Mouse (Mus musculus) bone marrow, adult 2 months (tissue): ENCODE results near the gene Rpl13a. TPM values are rescaled to one million over a fixed set of nuclear protein-coding genes. Genes with fewer than 3 reads are reported as not detected.
A peak's percentile ranks its signal among the peaks of the same experiment; 100 is the strongest.

Experiments
- H3K27ac ChIP-seq: fragments of 200-500 bp; 2 replicates; pipeline ENCODE4 v1.5.1; 2012; ENCODE audit warnings: low read depth, mild to moderate bottlenecking, control low read depth, inconsistent platforms, low read length; ENCODE audit not compliant: control insufficient read depth, poor library complexity, insufficient read depth
- H3K4me1 ChIP-seq: fragments of 200-500 bp; 2 replicates; pipeline ENCODE4 v1.6.1; 2011; ENCODE audit warnings: low read length; ENCODE audit not compliant: control insufficient read depth, insufficient read depth
- H3K4me3 ChIP-seq: fragments of 200-500 bp; replicated peaks from 2 replicates; pipeline ENCODE3; 2011; ENCODE audit warnings: mild to moderate bottlenecking, low read depth, low read length, control low read depth; ENCODE audit not compliant: control insufficient read depth
- CTCF ChIP-seq: fragments of 200-500 bp; IDR thresholded peaks from 2 replicates; pipeline ENCODE4 v1.5.1; 2011; ENCODE audit warnings: low read length, control low read depth; ENCODE audit not compliant: control insufficient read depth, insufficient read depth
- POLR2A ChIP-seq: fragments of 200-500 bp; IDR thresholded peaks from 2 replicates; pipeline ENCODE4 v1.6.1; 2011; ENCODE audit warnings: low read depth, mild to moderate bottlenecking, control low read depth, low read length, borderline replicate concordance; ENCODE audit not compliant: control insufficient read depth
- whole genome bisulfite sequencing: fragments of 180-500 bp; shearing (Covaris S2); methylation state at CpG from one replicate; pipeline ENCODE4 v1.1.7; 2018; 5-methylcytosine and 5-hydroxymethylcytosine counted together
- polyA plus RNA-seq: library from polyadenylated mRNA; stranded (reverse); fragments of >200 nt; gene quantifications from 2 replicates; pipeline ENCODE4 v1.2.4, GENCODE M21; 2011; ENCODE audit warnings: low replicate concordance; ENCODE audit not compliant: missing spikeins, insufficient read depth, insufficient read length

Gene Rpl13a
- polyA plus RNA-seq, 1 experiment: 4,441 TPM

GRCm38 (mm10) chr7:45160866-45161265 lies 32.3 kb upstream of the Rpl13a start:
- no peaks in the 10 kb centered on the region for H3K4me1 ChIP-seq
- no peak overlapping the region for H3K4me3 ChIP-seq
- TF ChIP-seq POLR2A: no peak
- TF ChIP-seq CTCF: no peak
- 85% methylated on average over 3 of the region's 3 CpGs for WGBS
- no peak overlapping the region for H3K27ac ChIP-seq

GRCm38 (mm10) chr7:45160316-45160800 lies 31.8 kb upstream of the Rpl13a start:
- Histone ChIP-seq H3K4me3 (no peak overlapping the region), H3K4me1 (no peaks in the 10 kb centered on the region), H3K27ac (no peak overlapping the region)
- WGBS: 85% methylated on average over 6 of the region's 6 CpGs
- no peak for TF ChIP-seq POLR2A
- no peak for TF ChIP-seq CTCF

GRCm38 (mm10) chr7:45158991-45159390 lies 30.4 kb upstream of the Rpl13a start:
- WGBS: 88% methylated on average over 6 of the region's 6 CpGs
- TF ChIP-seq CTCF (no peak), POLR2A (no peak)
- no peaks in the 10 kb centered on the region for H3K4me1 ChIP-seq
- no peak overlapping the region for H3K4me3 ChIP-seq
- no peak overlapping the region for H3K27ac ChIP-seq

- TF ChIP-seq POLR2A (no peak), CTCF (no peak)
- Histone ChIP-seq H3K27ac (no peak overlapping the region), H3K4me3 (no peak overlapping the region), H3K4me1 (no peaks in the 10 kb centered on the region)
- WGBS: 94% methylated on average over 14 of the region's 14 CpGs
Measured at GRCm38 (mm10) chr7:45157459-45157858, 28.9 kb upstream of the Rpl13a start.

- H3K4me1 ChIP-seq: no peaks in the 10 kb centered on the region
- H3K27ac ChIP-seq: no peak overlapping the region
- 92% methylated on average over 15 of the region's 15 CpGs for WGBS
- no peak overlapping the region for H3K4me3 ChIP-seq
- no peak for TF ChIP-seq CTCF
- no peak for TF ChIP-seq POLR2A
Measured at GRCm38 (mm10) chr7:45156206-45156605, 27.6 kb upstream of the Rpl13a start.

- H3K4me3 ChIP-seq: no peak overlapping the region
- no peak overlapping the region for H3K27ac ChIP-seq
- 85% methylated on average over 9 of the region's 9 CpGs for WGBS
- no peaks in the 10 kb centered on the region; the same call in 1 of the 2 replicates for H3K4me1 ChIP-seq
- no peak for TF ChIP-seq POLR2A
- no peak for TF ChIP-seq CTCF
Measured at GRCm38 (mm10) chr7:45155590-45155989, 27.0 kb upstream of the Rpl13a start.

GRCm38 (mm10) chr7:45154993-45155514 lies 26.5 kb upstream of the Rpl13a start:
- Histone ChIP-seq H3K4me1 (no peaks in the 10 kb centered on the region; the same call in 1 of the 2 replicates), H3K4me3 (no peak overlapping the region), H3K27ac (no peak overlapping the region)
- TF ChIP-seq POLR2A: no peak
- TF ChIP-seq CTCF: peak; percentile 53
- 65% methylated on average over 12 of the region's 12 CpGs for WGBS

- Histone ChIP-seq H3K27ac (peak within 1 kb of the TSS; percentile 94), H3K4me1 (no peaks in the 10 kb centered on the region; the same call in 1 of the 2 replicates), H3K4me3 (peak within 1 kb of the TSS; percentile 96)
- peak; percentile 50; the same call in 1 of the 2 replicates for TF ChIP-seq CTCF
- TF ChIP-seq POLR2A: peak; percentile 94
- WGBS: 2% methylated on average over 69 of the region's 69 CpGs
Measured at GRCm38 (mm10) chr7:45154096-45154992, 25.8 kb upstream of the Rpl13a start, which contains the start of the genes Pih1d1 and Aldh16a1. Gene Pih1d1, plus strand, starts transcription at chr7:45154303. Gene Aldh16a1, minus strand, starts transcription at chr7:45154584.
